Mouse (Mus musculus): ENCODE data around the gene Brd4.

- TF ChIP-seq CTCF (IDR thresholded peaks at IDR 0.05; ENCODE audit: low read depth), result no peak
- TF ChIP-seq EP300 (IDR thresholded peaks at IDR 0.05; ENCODE audit: low read depth), result no peak
Measured at GRCm38 (mm10) chr17:32160882-32161281, 123.6 kb downstream of the Brd4 start.
